Mouse (Mus musculus) embryonic facial prominence, embryonic 15.5 days (tissue): ENCODE results near the gene Otop3. TPM values are rescaled to one million over a fixed set of nuclear protein-coding genes. Genes with fewer than 3 reads are reported as not detected.
A peak's percentile ranks its signal among the peaks of the same experiment; 100 is the strongest.

ENCODE experiments used
- ATAC-seq: fragments of 200-750 bp; cut with Nextera tagmentation; 2 replicates; pipeline ENCODE4 v1.8.0; 2017; ENCODE audit warnings: low read depth, moderate TSS enrichment; ENCODE audit not compliant: insufficient number of reproducible peaks, low FRiP score, low TSS enrichment
- H3K27ac ChIP-seq: fragments of 300-500 bp; sonication (generic); replicated peaks from 2 replicates; pipeline ENCODE4 v1.5.1; 2015; ENCODE audit warnings: mild to moderate bottlenecking, inconsistent platforms
- H3K27me3 ChIP-seq: fragments of 300-500 bp; sonication (generic); 2 replicates; pipeline ENCODE4 v1.6.1; 2015; ENCODE audit warnings: inconsistent platforms
- H3K36me3 ChIP-seq: fragments of 300-500 bp; sonication (generic); 2 replicates; pipeline ENCODE4 v1.6.1; 2015; ENCODE audit warnings: mild to moderate bottlenecking, inconsistent platforms
- H3K4me1 ChIP-seq: fragments of 300-500 bp; sonication (generic); 2 replicates; pipeline ENCODE4 v1.6.1; 2015; ENCODE audit warnings: inconsistent platforms
- H3K4me2 ChIP-seq: fragments of 300-500 bp; sonication (generic); replicated peaks from 2 replicates; pipeline ENCODE4 v1.6.1; 2015; ENCODE audit warnings: mild to moderate bottlenecking, inconsistent platforms
- H3K4me3 ChIP-seq: fragments of 300-500 bp; sonication (generic); replicated peaks from 2 replicates; pipeline ENCODE4 v1.5.1; 2015; ENCODE audit warnings: mild to moderate bottlenecking, inconsistent platforms
- H3K9ac ChIP-seq: fragments of 300-500 bp; sonication (generic); 2 replicates; pipeline ENCODE4 v1.6.1; 2015; ENCODE audit warnings: inconsistent platforms
- H3K9me3 ChIP-seq: fragments of 300-500 bp; sonication (generic); replicated peaks from 2 replicates; pipeline ENCODE4 v1.6.1; 2016; ENCODE audit warnings: inconsistent platforms
- WGBS: fragments of 180-500 bp; shearing (Covaris S2); methylation state at CpG from one replicate; pipeline ENCODE4 v1.1.7; 2015; 5-methylcytosine and 5-hydroxymethylcytosine counted together
- polyA plus RNA-seq: library from polyadenylated mRNA; unstranded; fragments of >200 nt; fragmentation: Nextera tagmentation; extraction: Ambion mirVana; gene quantifications from 2 replicates; pipeline ENCODE4 v1.2.1, GENCODE M21; 2015

Gene Otop3
- polyA plus RNA-seq, 1 experiment from 2014 or later, result 0.24 TPM

DNA sequence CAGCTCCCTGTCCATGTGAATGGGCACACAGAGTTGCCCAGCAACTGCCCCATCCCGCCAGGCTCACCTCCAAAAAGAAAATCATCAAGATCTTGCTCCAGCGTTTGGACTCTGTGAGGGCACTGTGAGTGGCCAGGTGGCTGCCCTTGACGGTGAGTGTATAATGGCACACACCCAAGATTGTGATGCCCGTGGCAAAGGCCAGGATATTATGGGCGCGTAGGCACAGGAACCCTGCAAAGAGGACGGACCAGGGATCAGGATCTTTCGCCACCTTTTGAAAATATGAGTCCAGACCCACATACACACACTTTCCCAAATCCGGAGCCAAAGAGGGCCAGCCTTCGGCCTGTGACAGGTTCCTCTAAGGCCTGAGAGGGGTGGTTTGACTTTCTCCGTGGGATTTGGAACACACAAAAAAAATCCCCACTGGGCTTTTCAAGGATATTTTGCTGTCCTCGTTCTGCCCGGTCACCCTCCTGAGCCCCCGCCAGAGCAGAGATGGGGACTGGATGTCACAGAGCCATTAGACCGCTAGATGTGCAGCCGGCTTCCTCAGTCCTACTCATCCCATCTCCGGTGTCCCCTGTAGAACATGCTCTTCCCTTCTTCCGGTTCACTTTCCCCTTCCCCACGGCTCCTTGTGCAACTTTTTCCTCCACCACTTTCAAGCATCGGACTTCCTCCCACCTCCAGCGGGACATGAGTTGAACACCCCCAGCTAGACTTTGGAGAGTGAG is 37.9 kb upstream of the Otop3 start:
- Histone ChIP-seq H3K36me3 (no peaks in the 10 kb centered on the region), H3K27ac (no peak overlapping the region), H3K4me2 (peak overlapping the region; percentile 88), H3K9ac (no peak overlapping the region), H3K4me3 (peak overlapping the region; percentile 44), H3K27me3 (peaks cover 40% of the 10 kb centered on the region), H3K4me1 (peaks cover 9% of the 10 kb centered on the region), H3K9me3 (0 out of 2 replicates have a peak, but pooled peaks cover 4% of the 10 kb centered on the region)
- WGBS, result 56% methylated on average over 21 of the region's 21 CpGs
- no peak for ATAC-seq

DNA sequence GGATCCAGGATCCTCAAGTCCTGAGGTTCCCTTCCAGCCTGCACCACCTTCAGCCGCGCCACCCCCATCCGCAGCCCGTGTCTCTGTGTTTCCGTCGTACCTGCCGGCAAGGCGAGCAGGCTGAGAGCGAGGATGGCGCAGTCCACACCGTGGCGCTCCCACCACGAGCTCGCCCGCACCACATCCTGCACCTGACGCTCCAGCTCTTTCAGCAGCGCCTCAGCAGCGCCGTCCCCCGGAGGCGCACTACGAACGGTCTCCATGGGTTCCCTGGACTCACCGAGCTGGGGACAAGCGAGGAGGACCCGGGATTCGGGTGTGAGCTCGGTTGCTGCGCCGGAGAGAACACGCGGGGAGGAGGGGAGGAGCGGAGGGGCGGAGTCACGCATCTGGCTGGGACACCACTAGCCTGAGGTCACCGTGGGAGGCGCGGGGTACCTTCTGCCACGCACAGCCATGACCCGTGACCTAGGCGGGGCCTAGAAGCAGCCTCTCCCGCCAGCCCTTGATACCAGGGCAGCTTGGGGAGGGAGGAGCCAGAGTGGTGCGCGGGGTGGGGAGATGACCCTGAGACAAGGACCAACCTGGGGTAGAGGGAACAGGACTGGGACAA is 37.2 kb upstream of the Otop3 start, which contains the start of gene Fads6:
TSS of gene Fads6 (minus strand) at position 450 of the 613 bp plus-strand sequence.
- peak within 1 kb of the TSS; percentile 44 for H3K4me3 ChIP-seq
- no peaks in the 10 kb centered on the region for H3K36me3 ChIP-seq
- H3K4me2 ChIP-seq, result peak within 1 kb of the TSS; percentile 88
- H3K27ac ChIP-seq, result no peak within 1 kb of the TSS
- 0 out of 2 replicates have a peak, but pooled peaks cover 4% of the 10 kb centered on the region for H3K9me3 ChIP-seq
- WGBS, result under 1% methylated on average over 43 of the region's 44 CpGs
- peak; percentile 41; the same call in 1 of the 2 replicates for ATAC-seq
- H3K9ac ChIP-seq, result no peak within 1 kb of the TSS
- peaks cover 40% of the 10 kb centered on the region for H3K27me3 ChIP-seq
- H3K4me1 ChIP-seq, result peaks cover 9% of the 10 kb centered on the region

DNA sequence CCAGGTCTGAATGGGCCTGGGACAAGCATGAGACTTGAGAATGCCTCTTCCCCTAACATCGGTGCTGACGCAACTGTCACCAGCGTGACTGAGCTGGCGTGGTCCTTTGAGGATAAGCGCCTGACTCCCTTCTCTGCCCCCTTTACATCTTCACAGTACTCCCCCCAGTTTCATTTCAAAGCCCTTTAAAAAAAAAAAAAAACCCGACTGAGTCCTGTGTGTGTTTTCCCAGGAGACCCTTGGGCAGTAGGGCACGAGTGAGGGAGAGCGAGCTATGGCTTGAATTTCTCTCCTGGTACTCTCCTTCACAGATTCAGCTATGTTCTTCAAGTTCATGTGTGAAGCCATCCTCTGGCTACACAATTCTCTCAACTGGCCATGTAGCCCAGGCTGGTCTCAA is 36.4 kb upstream of the Otop3 start:
- Histone ChIP-seq H3K4me1 (peaks cover 9% of the 10 kb centered on the region), H3K9ac (no peak overlapping the region), H3K4me2 (no peak overlapping the region), H3K4me3 (no peak overlapping the region), H3K9me3 (0 out of 2 replicates have a peak, but pooled peaks cover 4% of the 10 kb centered on the region), H3K27me3 (peaks cover 40% of the 10 kb centered on the region), H3K36me3 (no peaks in the 10 kb centered on the region), H3K27ac (no peak overlapping the region)
- no peak for ATAC-seq
- WGBS, result 46% methylated on average over 8 of the region's 8 CpGs

DNA sequence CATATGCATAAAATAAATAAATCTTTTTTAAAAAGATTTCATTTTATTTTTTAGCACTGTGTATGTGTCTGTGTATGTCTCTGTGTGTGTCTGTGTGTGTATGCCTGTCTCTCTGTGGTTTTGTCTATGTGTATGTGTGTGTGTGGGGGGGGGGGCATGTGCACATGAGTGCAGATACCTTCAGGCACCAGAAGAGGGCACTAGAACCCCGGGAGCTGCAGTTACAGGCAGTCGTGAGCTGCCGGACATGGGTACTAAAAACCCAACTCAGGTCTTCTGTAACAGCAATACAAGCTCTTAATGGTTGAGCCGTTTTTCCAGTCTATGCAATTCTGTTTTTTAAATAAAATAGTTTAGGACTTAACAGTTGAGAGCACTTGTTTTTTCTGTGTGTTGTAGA is 33.8 kb upstream of the Otop3 start:
- 85% methylated on average over 4 of the region's 4 CpGs for WGBS
- H3K9ac ChIP-seq, result no peak overlapping the region

DNA sequence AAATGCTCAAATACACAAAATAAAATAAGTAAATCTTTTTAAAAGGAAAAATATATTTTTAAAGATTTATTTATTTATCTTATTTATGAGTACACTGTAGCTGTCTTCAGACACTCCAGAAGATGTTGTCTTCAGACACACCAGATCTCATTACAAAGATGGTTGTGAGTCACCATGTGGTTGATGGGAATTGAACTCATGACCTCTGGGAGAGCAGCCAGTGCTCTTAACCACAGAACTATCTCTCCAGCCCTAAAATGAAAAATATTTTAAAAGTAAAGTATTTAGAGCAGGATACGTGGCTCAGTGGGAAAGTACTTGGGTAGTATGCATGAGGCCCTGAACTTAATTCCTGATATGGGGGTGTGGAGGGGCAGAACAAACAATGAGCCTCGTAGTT is 33.2 kb upstream of the Otop3 start:
- peaks cover 18% of the 10 kb centered on the region for H3K4me1 ChIP-seq
- no peaks in the 10 kb centered on the region for H3K36me3 ChIP-seq
- H3K27me3 ChIP-seq, result peaks cover 34% of the 10 kb centered on the region
- H3K27ac ChIP-seq, result no peak overlapping the region
- WGBS, result 79% methylated on average over 2 of the region's 2 CpGs
- no peak overlapping the region for H3K4me2 ChIP-seq
- H3K4me3 ChIP-seq, result no peak overlapping the region
- no peak overlapping the region for H3K9ac ChIP-seq
- ATAC-seq, result no peak
- H3K9me3 ChIP-seq, result 0 out of 2 replicates have a peak, but pooled peaks cover 4% of the 10 kb centered on the region

More for the DNA sequence above, 33.8 kb upstream of the Otop3 start:
- no peak overlapping the region for H3K4me3 ChIP-seq
- 0 out of 2 replicates have a peak, but pooled peaks cover 4% of the 10 kb centered on the region for H3K9me3 ChIP-seq
- ATAC-seq, result no peak
- H3K36me3 ChIP-seq, result no peaks in the 10 kb centered on the region
- no peak overlapping the region for H3K27ac ChIP-seq
- peaks cover 18% of the 10 kb centered on the region for H3K4me1 ChIP-seq
- H3K4me2 ChIP-seq, result no peak overlapping the region
- H3K27me3 ChIP-seq, result peaks cover 40% of the 10 kb centered on the region

DNA sequence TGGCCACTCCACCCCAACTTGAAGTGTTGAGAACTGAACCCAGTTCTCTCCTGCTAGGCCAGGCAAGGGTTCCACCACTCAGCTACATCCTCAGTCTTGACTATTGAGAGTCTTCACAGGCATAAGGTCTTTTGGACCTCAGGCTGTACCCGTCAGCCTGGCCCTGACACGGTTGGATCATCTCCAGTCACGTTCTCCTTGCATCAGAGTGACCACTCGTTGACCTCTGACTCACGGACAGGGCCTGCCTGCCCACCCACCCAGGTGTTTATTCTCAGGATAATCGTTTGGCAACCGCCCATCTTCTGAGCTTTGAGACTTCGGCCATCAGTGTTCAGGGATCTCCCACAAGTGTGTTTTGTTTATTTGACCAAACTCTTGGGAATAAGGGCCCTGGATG is 31.4 kb upstream of the Otop3 start:
- Histone ChIP-seq H3K4me1 (peaks cover 18% of the 10 kb centered on the region), H3K27me3 (peaks cover 24% of the 10 kb centered on the region), H3K36me3 (no peaks in the 10 kb centered on the region), H3K9ac (no peak overlapping the region), H3K27ac (no peak overlapping the region), H3K9me3 (0 out of 2 replicates have a peak, but pooled peaks cover 4% of the 10 kb centered on the region), H3K4me3 (no peak overlapping the region), H3K4me2 (no peak overlapping the region)
- no peak for ATAC-seq
- WGBS, result 68% methylated on average over 8 of the region's 8 CpGs

DNA sequence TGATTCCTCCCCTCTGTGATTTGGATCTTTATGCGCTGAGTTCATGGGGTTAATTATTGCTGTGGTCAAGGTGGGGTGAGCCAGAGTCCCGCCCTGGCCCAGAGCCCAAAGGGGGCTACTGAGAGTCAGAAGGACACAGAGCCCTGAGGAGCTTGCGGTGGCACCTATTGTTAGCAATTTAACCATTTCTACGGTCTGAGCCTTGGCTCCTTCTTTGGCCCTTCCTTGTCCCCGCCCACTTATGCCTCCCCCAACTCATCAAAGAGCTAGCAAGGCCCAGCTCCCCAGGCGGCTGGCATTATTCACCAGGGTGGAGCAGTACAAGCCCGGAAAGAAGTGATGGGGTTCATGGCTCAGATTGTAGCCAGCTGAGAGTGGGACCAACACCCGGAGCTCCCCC is 27.7 kb upstream of the Otop3 start, which contains the start of gene Otop2:
TSS of gene Otop2 (plus strand) at position 301 of the 400 bp plus-strand sequence.
- no peaks in the 10 kb centered on the region for H3K36me3 ChIP-seq
- WGBS, result 20% methylated on average over 8 of the region's 8 CpGs
- H3K4me2 ChIP-seq, result no peak within 1 kb of the TSS
- ATAC-seq, result no peak
- H3K4me3 ChIP-seq, result no peak within 1 kb of the TSS
- peaks cover 18% of the 10 kb centered on the region for H3K4me1 ChIP-seq
- no peak within 1 kb of the TSS for H3K9ac ChIP-seq
- peaks cover 7% of the 10 kb centered on the region; the same call in 1 of the 2 replicates for H3K27me3 ChIP-seq
- no peaks in the 10 kb centered on the region for H3K9me3 ChIP-seq
- H3K27ac ChIP-seq, result no peak within 1 kb of the TSS

DNA sequence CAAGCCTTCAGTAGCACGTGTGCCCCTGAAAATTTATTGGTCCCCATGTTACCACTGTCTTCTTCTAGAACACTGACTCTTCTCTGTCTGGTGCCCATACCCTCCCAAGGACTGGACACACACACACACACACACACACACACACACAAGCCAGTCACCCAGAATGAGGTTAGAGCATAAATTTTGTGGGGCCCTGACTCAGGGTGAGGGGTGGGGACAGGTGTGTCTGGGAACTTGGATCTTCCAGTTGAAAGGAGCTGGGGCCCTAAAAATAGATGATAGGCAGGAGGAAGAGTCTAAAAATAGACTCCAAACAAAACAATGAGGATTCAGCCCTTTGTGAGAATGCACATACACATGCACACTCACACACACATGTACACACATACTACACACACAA is 25.8 kb upstream of the Otop3 start:
- Histone ChIP-seq H3K27ac (no peak overlapping the region), H3K4me2 (no peak overlapping the region), H3K4me1 (peaks cover 18% of the 10 kb centered on the region), H3K27me3 (peaks cover 23% of the 10 kb centered on the region), H3K9me3 (no peaks in the 10 kb centered on the region), H3K4me3 (no peak overlapping the region), H3K36me3 (no peaks in the 10 kb centered on the region), H3K9ac (no peak overlapping the region)
- no peak for ATAC-seq
- 60% methylated on average over 1 of the region's 1 CpGs for WGBS

DNA sequence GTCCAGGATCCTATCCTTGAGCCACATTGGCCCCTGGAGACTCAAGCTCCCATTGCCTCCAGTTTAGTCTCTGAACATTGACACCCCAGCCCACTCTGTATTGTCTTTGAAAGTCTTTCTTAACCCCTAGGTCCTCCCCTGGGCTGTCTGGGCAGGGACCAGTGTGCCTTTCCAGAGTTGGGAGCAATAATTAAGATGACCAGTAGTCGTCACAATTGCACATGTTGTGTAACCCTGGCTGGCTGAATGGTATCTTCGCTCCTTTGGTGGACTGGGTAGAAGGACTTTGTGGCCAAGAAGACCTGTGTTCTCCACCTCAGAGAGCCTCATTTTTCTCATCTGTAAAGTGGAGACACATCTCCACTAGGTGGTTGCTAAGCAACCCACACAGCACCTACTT is 20.3 kb upstream of the Otop3 start:
- 47% methylated on average over 2 of the region's 2 CpGs for WGBS
- no peaks in the 10 kb centered on the region for H3K36me3 ChIP-seq
- no peak overlapping the region for H3K27ac ChIP-seq
- H3K27me3 ChIP-seq, result peaks cover 70% of the 10 kb centered on the region
- H3K9ac ChIP-seq, result no peak overlapping the region
- no peak overlapping the region for H3K4me2 ChIP-seq
- H3K4me1 ChIP-seq, result peaks cover 5% of the 10 kb centered on the region; the same call in 1 of the 2 replicates
- H3K9me3 ChIP-seq, result no peaks in the 10 kb centered on the region
- H3K4me3 ChIP-seq, result no peak overlapping the region
- ATAC-seq, result no peak

DNA sequence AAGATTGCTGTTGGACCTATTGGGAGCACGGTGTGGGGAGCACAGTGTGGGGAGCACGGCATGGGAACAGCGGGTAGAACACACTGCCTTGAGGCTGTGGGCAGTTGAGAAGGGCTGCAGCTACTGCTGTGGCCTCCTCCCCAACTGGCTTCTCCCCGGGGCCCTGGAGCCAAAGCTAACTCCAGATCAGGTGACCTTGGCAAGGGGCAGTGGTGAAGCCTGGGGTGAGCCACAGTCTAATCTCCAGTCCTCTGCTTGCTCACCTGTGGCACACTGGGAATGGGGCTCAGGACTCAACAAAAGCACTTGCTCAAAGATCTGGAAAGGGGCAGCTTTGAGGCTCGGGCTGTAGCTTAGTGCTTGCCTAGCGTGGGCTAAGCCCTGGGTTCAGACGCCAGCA is 17.3 kb upstream of the Otop3 start:
- no peaks in the 10 kb centered on the region for H3K36me3 ChIP-seq
- H3K27ac ChIP-seq, result no peak overlapping the region
- no peak for ATAC-seq
- no peak overlapping the region for H3K4me3 ChIP-seq
- 61% methylated on average over 7 of the region's 7 CpGs for WGBS
- no peak overlapping the region for H3K9ac ChIP-seq
- no peak overlapping the region for H3K4me2 ChIP-seq
- H3K9me3 ChIP-seq, result no peaks in the 10 kb centered on the region
- peaks cover 11% of the 10 kb centered on the region; the same call in 1 of the 2 replicates for H3K4me1 ChIP-seq
- peaks cover 97% of the 10 kb centered on the region for H3K27me3 ChIP-seq

DNA sequence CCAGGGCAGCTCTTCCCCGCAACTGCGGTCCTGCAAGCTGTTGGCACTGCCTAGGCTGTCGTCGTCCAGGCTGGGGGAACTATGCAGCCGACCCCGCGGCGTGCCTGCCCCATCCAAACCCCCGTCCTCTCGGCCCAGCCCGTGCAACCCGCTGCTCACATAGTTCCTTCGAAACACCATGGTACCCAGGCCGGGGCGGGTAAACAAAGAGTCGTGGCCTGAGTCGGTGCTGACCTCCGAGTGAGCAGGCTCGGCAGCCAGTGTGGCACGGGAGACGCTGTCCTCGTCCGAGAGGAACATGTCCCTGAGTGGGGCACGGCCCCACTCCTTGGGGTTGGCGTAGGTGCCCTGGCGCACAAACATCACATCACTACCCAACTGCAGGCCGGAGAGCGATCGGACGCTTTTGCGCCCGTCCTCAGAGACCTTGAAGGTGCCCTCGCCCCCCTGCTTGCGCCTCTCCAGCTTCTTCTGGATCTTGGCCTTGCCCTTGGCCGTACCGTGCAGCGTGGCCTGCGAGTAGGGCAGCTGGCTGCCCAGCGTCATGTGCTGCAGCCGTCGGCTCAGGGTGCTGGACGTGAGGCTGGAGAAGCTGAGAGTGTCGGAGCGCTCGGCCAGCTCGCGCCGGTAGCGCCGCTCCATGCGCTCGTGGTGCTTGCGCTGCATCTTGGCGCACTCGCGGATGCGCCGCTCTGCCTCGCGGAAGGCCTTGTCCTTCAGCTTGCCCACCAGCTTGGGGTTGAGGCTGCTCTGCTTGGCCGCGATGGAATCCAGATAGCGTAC is 16.1 kb upstream of the Otop3 start:
- H3K4me3 ChIP-seq, result no peak overlapping the region
- no peak overlapping the region for H3K27ac ChIP-seq
- peaks cover 12% of the 10 kb centered on the region; the same call in 1 of the 2 replicates for H3K4me1 ChIP-seq
- H3K36me3 ChIP-seq, result no peaks in the 10 kb centered on the region
- ATAC-seq, result no peak
- H3K27me3 ChIP-seq, result peaks cover 97% of the 10 kb centered on the region
- no peak overlapping the region for H3K9ac ChIP-seq
- 4% methylated on average over 63 of the region's 63 CpGs for WGBS
- no peak overlapping the region for H3K4me2 ChIP-seq
- H3K9me3 ChIP-seq, result no peaks in the 10 kb centered on the region
